Mouse (Mus musculus): ENCODE data around the gene Tmem126a. TPM values are rescaled to one million over a fixed set of nuclear protein-coding genes. Genes with fewer than 3 reads are reported as not detected.
A peak's percentile ranks its signal among the peaks of the same experiment; 100 is the strongest.

The Tmem126a gene
- polyA plus RNA-seq (2015; fragmentation: Nextera tagmentation; extraction: Ambion mirVana), result 112 and 116 TPM in 2 replicates

- H3K4me3 ChIP-seq, result peak within 1 kb of the TSS; percentile 80
- no peaks in the 10 kb centered on the region for H3K9me3 ChIP-seq
- H3K27ac ChIP-seq, result peak within 1 kb of the TSS; percentile 95
- H3K4me1 ChIP-seq, result peaks cover 12% of the 10 kb centered on the region
- no peaks in the 10 kb centered on the region for H3K27me3 ChIP-seq
- H3K36me3 ChIP-seq, result peaks cover 16% of the 10 kb centered on the region
- under 1% methylated on average over 41 of the region's 41 CpGs for WGBS
- H3K9ac ChIP-seq, result peak within 1 kb of the TSS; percentile 83
- ATAC-seq (ENCODE audit: insufficient number of reproducible peaks, insufficient read depth, low FRiP score, low TSS enrichment, low read depth), result peak; percentile 95
- H3K4me2 ChIP-seq, result peak within 1 kb of the TSS; percentile 64
These were observed at the start of gene Tmem126a for GRCm38 (mm10) chr7:90456845-90457468. Gene Tmem126a, minus strand, starts transcription at chr7:90457229.

GRCm38 (mm10) chr7:90482607-90483006 is 25.6 kb upstream of the Tmem126a start:
- H3K4me2 ChIP-seq, result no peak overlapping the region
- H3K27ac ChIP-seq, result no peak overlapping the region
- WGBS, result 84% methylated on average over 2 of the region's 2 CpGs
- no peaks in the 10 kb centered on the region for H3K4me1 ChIP-seq
- H3K4me3 ChIP-seq, result no peak overlapping the region
- no peaks in the 10 kb centered on the region for H3K36me3 ChIP-seq
- H3K27me3 ChIP-seq, result peaks cover 2% of the 10 kb centered on the region; the same call in 1 of the 2 replicates
- H3K9ac ChIP-seq, result no peak overlapping the region
- no peak for ATAC-seq (ENCODE audit: insufficient number of reproducible peaks, insufficient read depth, low FRiP score, low TSS enrichment, low read depth)
- H3K9me3 ChIP-seq, result no peaks in the 10 kb centered on the region

- WGBS, result under 1% methylated on average over 32 of the region's 32 CpGs
- Histone ChIP-seq H3K4me2 (peak within 1 kb of the TSS; percentile 88), H3K27me3 (peaks cover 6% of the 10 kb centered on the region; the same call in 1 of the 2 replicates), H3K9me3 (no peaks in the 10 kb centered on the region), H3K27ac (peak within 1 kb of the TSS; percentile 74), H3K4me1 (peaks cover 12% of the 10 kb centered on the region), H3K4me3 (peak within 1 kb of the TSS; percentile 68), H3K9ac (peak within 1 kb of the TSS; percentile 78), H3K36me3 (no peaks in the 10 kb centered on the region)
- ATAC-seq (ENCODE audit: insufficient number of reproducible peaks, insufficient read depth, low FRiP score, low TSS enrichment, low read depth), result peak; percentile 35; the same call in 1 of the 2 replicates
These were observed 19.6 kb upstream of the Tmem126a start, which contains the start of gene Dlg2 for GRCm38 (mm10) chr7:90476313-90477245. Gene Dlg2, plus strand, starts transcription at chr7:90476672.

- H3K9ac ChIP-seq, result peak within 1 kb of the TSS; percentile 78
- peak within 1 kb of the TSS; percentile 74 for H3K27ac ChIP-seq
- peaks cover 12% of the 10 kb centered on the region for H3K4me1 ChIP-seq
- WGBS, result 0% methylated on average over 36 of the region's 36 CpGs
- no peaks in the 10 kb centered on the region for H3K36me3 ChIP-seq
- H3K4me2 ChIP-seq, result peak within 1 kb of the TSS; percentile 88
- H3K27me3 ChIP-seq, result peaks cover 6% of the 10 kb centered on the region; the same call in 1 of the 2 replicates
- peak within 1 kb of the TSS; percentile 68 for H3K4me3 ChIP-seq
- ATAC-seq (ENCODE audit: insufficient number of reproducible peaks, insufficient read depth, low FRiP score, low TSS enrichment, low read depth), result peak; percentile 100
- no peaks in the 10 kb centered on the region for H3K9me3 ChIP-seq
These were observed 18.8 kb upstream of the Tmem126a start, which contains the start of gene Tmem126b for GRCm38 (mm10) chr7:90475793-90476312. Gene Tmem126b, minus strand, starts transcription at chr7:90476001.

- Histone ChIP-seq H3K4me1 (peaks cover 12% of the 10 kb centered on the region), H3K27ac (no peak overlapping the region)
- no peak for ATAC-seq (ENCODE audit: insufficient number of reproducible peaks, insufficient read depth, low FRiP score, low TSS enrichment, low read depth)
These were observed 16.5 kb upstream of the Tmem126a start for GRCm38 (mm10) chr7:90473511-90473910.

GRCm38 (mm10) chr7:90461441-90461840 is 4.4 kb upstream of the Tmem126a start:
- H3K4me2 ChIP-seq, result no peak overlapping the region; the same call in 1 of the 2 replicates
- WGBS, result 91% methylated on average over 5 of the region's 5 CpGs
- H3K4me1 ChIP-seq, result peaks cover 3% of the 10 kb centered on the region
- ATAC-seq (ENCODE audit: insufficient number of reproducible peaks, insufficient read depth, low FRiP score, low TSS enrichment, low read depth), result no peak
- H3K4me3 ChIP-seq, result no peak overlapping the region
- H3K27me3 ChIP-seq, result no peaks in the 10 kb centered on the region
- no peak overlapping the region for H3K27ac ChIP-seq
- no peaks in the 10 kb centered on the region for H3K36me3 ChIP-seq
- no peak overlapping the region for H3K9ac ChIP-seq
- H3K9me3 ChIP-seq, result no peaks in the 10 kb centered on the region

More at GRCm38 (mm10) chr7:90473511-90473910, 16.5 kb upstream of the Tmem126a start:
- peaks cover 4% of the 10 kb centered on the region; the same call in 1 of the 2 replicates for H3K27me3 ChIP-seq
- H3K9me3 ChIP-seq, result no peaks in the 10 kb centered on the region
- no peak overlapping the region for H3K4me3 ChIP-seq
- H3K9ac ChIP-seq, result no peak overlapping the region
- no peak overlapping the region for H3K4me2 ChIP-seq
- WGBS, result 72% methylated on average over 2 of the region's 2 CpGs
- H3K36me3 ChIP-seq, result peaks cover 10% of the 10 kb centered on the region

- no peaks in the 10 kb centered on the region for H3K9me3 ChIP-seq
- H3K4me1 ChIP-seq, result peaks cover 8% of the 10 kb centered on the region
- no peak overlapping the region for H3K27ac ChIP-seq
- no peak overlapping the region for H3K9ac ChIP-seq
- no peak overlapping the region for H3K4me3 ChIP-seq
- H3K4me2 ChIP-seq, result peak overlapping the region; percentile 31
- H3K27me3 ChIP-seq, result no peaks in the 10 kb centered on the region
- no peaks in the 10 kb centered on the region for H3K36me3 ChIP-seq
- no peak for ATAC-seq (ENCODE audit: insufficient number of reproducible peaks, insufficient read depth, low FRiP score, low TSS enrichment, low read depth)
- WGBS, result 15% methylated on average over 14 of the region's 14 CpGs
These were observed 3.9 kb upstream of the Tmem126a start for GRCm38 (mm10) chr7:90460930-90461329.

- no peak overlapping the region for H3K9ac ChIP-seq
- H3K27ac ChIP-seq, result no peak overlapping the region
- H3K4me3 ChIP-seq, result no peak overlapping the region
- 57% methylated on average over 10 of the region's 10 CpGs for WGBS
- H3K36me3 ChIP-seq, result no peaks in the 10 kb centered on the region
- no peaks in the 10 kb centered on the region for H3K9me3 ChIP-seq
- H3K27me3 ChIP-seq, result no peaks in the 10 kb centered on the region
- peaks cover 12% of the 10 kb centered on the region for H3K4me1 ChIP-seq
- H3K4me2 ChIP-seq, result no peak overlapping the region
- ATAC-seq (ENCODE audit: insufficient number of reproducible peaks, insufficient read depth, low FRiP score, low TSS enrichment, low read depth), result no peak
These were observed 3.3 kb upstream of the Tmem126a start for GRCm38 (mm10) chr7:90460330-90460729.

- H3K9me3 ChIP-seq, result no peaks in the 10 kb centered on the region
- peak; percentile 45; the same call in 1 of the 2 replicates for ATAC-seq (ENCODE audit: insufficient number of reproducible peaks, insufficient read depth, low FRiP score, low TSS enrichment, low read depth)
- peaks cover 12% of the 10 kb centered on the region for H3K4me1 ChIP-seq
- no peaks in the 10 kb centered on the region for H3K27me3 ChIP-seq
- peak overlapping the region; percentile 83 for H3K9ac ChIP-seq
- WGBS, result 5% methylated on average over 10 of the region's 10 CpGs
- peak overlapping the region; percentile 80 for H3K4me3 ChIP-seq
- H3K4me2 ChIP-seq, result peak overlapping the region; percentile 64
- H3K36me3 ChIP-seq, result peaks cover 16% of the 10 kb centered on the region
- H3K27ac ChIP-seq, result peak overlapping the region; percentile 95
These were observed 488 bp upstream of the Tmem126a start for GRCm38 (mm10) chr7:90457517-90457916.

- Histone ChIP-seq H3K27ac (peak overlapping the region; percentile 95), H3K4me3 (peak overlapping the region; percentile 80), H3K9me3 (no peaks in the 10 kb centered on the region), H3K36me3 (peaks cover 23% of the 10 kb centered on the region), H3K4me2 (peak overlapping the region; percentile 64), H3K9ac (peak overlapping the region; percentile 83), H3K27me3 (no peaks in the 10 kb centered on the region), H3K4me1 (peaks cover 12% of the 10 kb centered on the region)
- 32% methylated on average over 7 of the region's 7 CpGs for WGBS
- ATAC-seq (ENCODE audit: insufficient number of reproducible peaks, insufficient read depth, low FRiP score, low TSS enrichment, low read depth), result no peak
These were observed 732 bp downstream of the Tmem126a start for GRCm38 (mm10) chr7:90456149-90456844.

- Histone ChIP-seq H3K4me3 (peak overlapping the region; percentile 99), H3K9me3 (no peaks in the 10 kb centered on the region), H3K27ac (no peak overlapping the region), H3K9ac (peak overlapping the region; percentile 100), H3K4me1 (peaks cover 5% of the 10 kb centered on the region; the same call in 1 of the 2 replicates), H3K27me3 (no peaks in the 10 kb centered on the region), H3K36me3 (peaks cover 5% of the 10 kb centered on the region; the same call in 1 of the 2 replicates), H3K4me2 (peak overlapping the region; percentile 96)
- ATAC-seq (ENCODE audit: insufficient number of reproducible peaks, insufficient read depth, low FRiP score, low TSS enrichment, low read depth), result no peak
- 0% methylated on average over 6 of the region's 6 CpGs for WGBS
These were observed 12.8 kb downstream of the Tmem126a start for GRCm38 (mm10) chr7:90444206-90444605.
